ENCODE assay signal across 26 mouse cellular contexts in the genomic region with DNA sequence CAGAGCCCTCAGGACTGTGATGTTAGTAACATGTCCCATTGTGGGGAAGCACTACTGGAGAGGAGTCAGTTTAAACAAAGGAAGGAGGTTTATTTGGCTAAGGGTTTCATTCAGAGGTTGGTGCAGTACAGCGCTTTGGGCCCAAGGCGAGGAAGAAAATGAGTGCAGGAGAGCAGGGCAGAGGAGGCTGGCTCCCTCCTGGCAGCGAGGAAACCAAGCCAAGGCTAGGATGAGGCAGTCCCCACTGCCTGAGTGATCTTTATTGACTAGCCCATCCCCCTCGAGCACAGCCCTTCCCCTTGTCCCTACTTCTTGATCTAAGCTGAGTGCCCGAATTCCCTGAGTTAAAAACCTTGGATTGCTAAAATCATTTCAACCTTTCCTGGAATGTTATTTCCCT.
DNase-seq lines count a peak whose midpoint lies in the region; ATAC-seq lines count a peak whose summit lies in the region.
"Had no signal": no experiment of that assay in that cellular context is flagged by ENCODE, and none has a peak within 500 bp of the region (broad histone marks: within the 10 kb centered on the region; RNA-seq: fewer than 3 reads in every experiment).

No protein-coding gene starts in this region.

- WGBS in hindbrain, embryonic 11.5 days, result 24% methylated on average over 5 of the region's 5 CpGs
- WGBS in hindbrain, embryonic 10.5 days, result 17% methylated on average over 5 of the region's 5 CpGs
- 45% methylated on average over 5 of the region's 5 CpGs for WGBS in lung, embryonic 16.5 days

- no peaks in the 10 kb centered on the region for H3K9me3 ChIP-seq in hindbrain, embryonic 11.5 days (ENCODE audit: control insufficient read depth, low read length)
- H3K9me3 ChIP-seq in hindbrain, embryonic 10.5 days, result no peaks in the 10 kb centered on the region
- H3K9me3 ChIP-seq in lung, embryonic 16.5 days (ENCODE audit: control insufficient read depth, low read length), result no peaks in the 10 kb centered on the region
- H3K9me3 ChIP-seq: embryonic facial prominence, embryonic 13.5 days; forebrain, embryonic 12.5 days; G1E; heart, embryonic 13.5 days; kidney, embryonic 15.5 days; liver, embryonic 13.5 days had no signal

- no peaks in the 10 kb centered on the region for H3K36me3 ChIP-seq in hindbrain, embryonic 11.5 days (ENCODE audit: control insufficient read depth, insufficient read depth, low read length)
- no peaks in the 10 kb centered on the region for H3K36me3 ChIP-seq in hindbrain, embryonic 10.5 days
- H3K36me3 ChIP-seq in lung, embryonic 16.5 days (ENCODE audit: control insufficient read depth, insufficient read depth, low read length), result no peaks in the 10 kb centered on the region
- H3K36me3 ChIP-seq: embryonic facial prominence, embryonic 13.5 days; forebrain, embryonic 12.5 days; heart, embryonic 13.5 days; kidney, embryonic 15.5 days; liver, embryonic 13.5 days had no signal

- peaks cover 28% of the 10 kb centered on the region for H3K27me3 ChIP-seq in hindbrain, embryonic 11.5 days (ENCODE audit: control insufficient read depth, insufficient read depth, low read length)
- H3K27me3 ChIP-seq in hindbrain, embryonic 10.5 days (ENCODE audit: insufficient read depth, poor library complexity, severe bottlenecking), result peaks cover 90% of the 10 kb centered on the region
- no peaks in the 10 kb centered on the region for H3K27me3 ChIP-seq in lung, embryonic 16.5 days (ENCODE audit: control insufficient read depth, insufficient read depth, low read depth, low read length)
- H3K27me3 ChIP-seq: CH12.LX; embryonic facial prominence, embryonic 13.5 days; heart, embryonic 13.5 days; kidney, embryonic 15.5 days; liver, embryonic 13.5 days had no signal

- no peak overlapping the region for H3K27ac ChIP-seq in hindbrain, embryonic 11.5 days (ENCODE audit: low read depth, low read length)
- no peak overlapping the region; the same call in 1 of the 2 replicates for H3K27ac ChIP-seq in hindbrain, embryonic 10.5 days
- peak overlapping the region; percentile 24 for H3K27ac ChIP-seq in lung, embryonic 16.5 days (ENCODE audit: low read length)
- H3K27ac ChIP-seq: embryonic facial prominence, embryonic 13.5 days; forebrain, embryonic 12.5 days; heart, adult 2 months; heart, embryonic 13.5 days; kidney, embryonic 15.5 days; liver, embryonic 13.5 days had no signal

- no peak overlapping the region for H3K4me3 ChIP-seq in hindbrain, embryonic 11.5 days (ENCODE audit: low read depth, low read length)
- H3K4me3 ChIP-seq in hindbrain, embryonic 10.5 days, result no peak overlapping the region
- no peak overlapping the region for H3K4me3 ChIP-seq in lung, embryonic 16.5 days (ENCODE audit: low read length)
- H3K4me3 ChIP-seq: embryonic facial prominence, embryonic 13.5 days; erythroblast, embryonic 14.5 days; forebrain, embryonic 12.5 days; heart, adult 2 months; heart, embryonic 13.5 days; kidney, embryonic 15.5 days; liver, embryonic 13.5 days; myocyte had no signal

- H3K4me1 ChIP-seq in hindbrain, embryonic 11.5 days (replicated peaks; ENCODE audit: control insufficient read depth, insufficient read depth, low read length), result peaks cover 4% of the 10 kb centered on the region; the same call in 1 of the 2 replicates
- H3K4me1 ChIP-seq in hindbrain, embryonic 10.5 days (replicated peaks), result peaks cover 63% of the 10 kb centered on the region
- H3K4me1 ChIP-seq in lung, embryonic 16.5 days (replicated peaks; ENCODE audit: control insufficient read depth, insufficient read depth, low read length), result peaks cover 58% of the 10 kb centered on the region

- H3K4me2 ChIP-seq in hindbrain, embryonic 11.5 days (replicated peaks; ENCODE audit: low read depth, low read length), result no peak overlapping the region
- H3K4me2 ChIP-seq in lung, embryonic 16.5 days (ENCODE audit: low read depth, low read length), result no peak overlapping the region
- H3K4me2 ChIP-seq: embryonic facial prominence, embryonic 13.5 days; forebrain, embryonic 12.5 days; heart, embryonic 13.5 days; kidney, embryonic 15.5 days; liver, embryonic 13.5 days had no signal

- no peak for ATAC-seq in hindbrain, embryonic 11.5 days (ENCODE audit: low FRiP score)
- no peak for ATAC-seq in lung, embryonic 16.5 days (ENCODE audit: low read depth)

- no peak for DNase-seq in hindbrain, embryonic 11.5 days (ENCODE audit: low spot score)
- DNase-seq in hindbrain, embryonic 10.5 days (ENCODE audit: low spot score), result no peak
- DNase-seq in lung, postnatal 36 days, result no peak
- DNase-seq in adipocyte (ENCODE audit: low spot score), result peak; percentile 40
- peak; percentile 45 to 69 for DNase-seq in cerebellum, postnatal 10 days
- no peak for DNase-seq in Muller cell, postnatal 12 days (ENCODE audit: inconsistent ontology term)
- DNase-seq in embryo, embryonic 9.5 days (ENCODE audit: extremely low spot score), result no peak
- DNase-seq: adrenal gland, postnatal 14 days; B cell, adult 2 months; gastrocnemius, postnatal 25 days; heart, adult 2 months; heart, postnatal 14 days; kidney, adult 11 months; kidney, postnatal 36 days; liver, embryonic 13.5 days; lung, adult 2 months; right cerebral cortex, postnatal 25 days had no signal

- H3K9ac ChIP-seq in hindbrain, embryonic 11.5 days (ENCODE audit: low read depth, low read length), result 0 out of 2 replicates have a peak overlapping the region, but pooled peaks have one; percentile 4
- H3K9ac ChIP-seq in lung, embryonic 16.5 days (ENCODE audit: low read length), result no peak overlapping the region
- H3K9ac ChIP-seq: embryonic facial prominence, embryonic 13.5 days; forebrain, embryonic 12.5 days; heart, embryonic 13.5 days; kidney, embryonic 15.5 days; liver, embryonic 13.5 days had no signal

Comparison
In these comparisons a context has a peak if more than half of its experiments do, and no peak if none do; other contexts are left out.
1. DNase-seq: peak in adipocyte (single experiment) and cerebellum, postnatal 10 days (2 of 2); none in hindbrain, embryonic 11.5 days (single experiment), hindbrain, embryonic 10.5 days (single experiment), lung, postnatal 36 days (single experiment), Muller cell, postnatal 12 days (single experiment) and embryo, embryonic 9.5 days (single experiment).